Mouse (Mus musculus) erythroblast, embryonic 14.5 days (primary cell): ENCODE measurements around the gene Gm10840.

Experiments used
- GATA1 ChIP-seq: IDR thresholded peaks from 2 replicates; pipeline ENCODE4 v1.6.1; 2012; ENCODE audit warnings: low read length, inconsistent platforms, mixed read lengths
- TAL1 ChIP-seq: IDR thresholded peaks from 3 replicates; pipeline ENCODE4 v1.6.1; 2012; ENCODE audit warnings: low read length, inconsistent platforms, mixed read lengths

- no peak for TF ChIP-seq GATA1
- TF ChIP-seq TAL1, result no peak
These were observed 34.2 kb downstream of the Gm10840 start for GRCm38 (mm10) chr11:106194891-106195290.
